Mouse (Mus musculus): ENCODE results near the gene Lrp8. TPM values are rescaled to one million over a fixed set of nuclear protein-coding genes. Genes with fewer than 3 reads are reported as not detected.
A peak's percentile ranks its signal among the peaks of the same experiment; 100 is the strongest.

Lrp8 gene
- polyA plus RNA-seq, 1 experiment from 2014 or later: 48.3 TPM

- Histone ChIP-seq H3K9me3 (no peaks in the 10 kb centered on the region), H3K9ac (0 out of 2 replicates have a peak overlapping the region, but pooled peaks have one; percentile 4), H3K4me3 (replicated peaks) (no peak overlapping the region), H3K27me3 (no peaks in the 10 kb centered on the region; the same call in 1 of the 2 replicates), H3K36me3 (replicated peaks) (no peaks in the 10 kb centered on the region), H3K27ac (no peak overlapping the region), H3K4me2 (no peak overlapping the region), H3K4me1 (peaks cover 47% of the 10 kb centered on the region)
- 93% methylated on average over 5 of the region's 5 CpGs for WGBS
- no peak for ATAC-seq (ENCODE audit: low FRiP score)
Measured at GRCm38 (mm10) chr4:107776990-107777673, 24.9 kb upstream of the Lrp8 start.

- ATAC-seq (ENCODE audit: low FRiP score): no peak
- no peak overlapping the region for H3K9ac ChIP-seq
- WGBS: 70% methylated on average over 10 of the region's 10 CpGs
- H3K27ac ChIP-seq: no peak overlapping the region
- H3K4me1 ChIP-seq: peaks cover 15% of the 10 kb centered on the region
- no peak overlapping the region for H3K4me2 ChIP-seq
- H3K4me3 ChIP-seq (replicated peaks): no peak overlapping the region
- H3K36me3 ChIP-seq (replicated peaks): no peaks in the 10 kb centered on the region
- no peaks in the 10 kb centered on the region for H3K9me3 ChIP-seq
- no peaks in the 10 kb centered on the region for H3K27me3 ChIP-seq
Measured at GRCm38 (mm10) chr4:107783541-107783940, 18.5 kb upstream of the Lrp8 start.

GRCm38 (mm10) chr4:107788841-107789240 is 13.2 kb upstream of the Lrp8 start:
- Histone ChIP-seq H3K27ac (no peak overlapping the region), H3K4me3 (replicated peaks) (no peak overlapping the region), H3K9ac (no peak overlapping the region), H3K9me3 (no peaks in the 10 kb centered on the region), H3K27me3 (no peaks in the 10 kb centered on the region), H3K4me2 (no peak overlapping the region), H3K4me1 (peaks cover 2% of the 10 kb centered on the region), H3K36me3 (replicated peaks) (no peaks in the 10 kb centered on the region)
- no peak for ATAC-seq (ENCODE audit: low FRiP score)
- 70% methylated on average over 6 of the region's 6 CpGs for WGBS

- Histone ChIP-seq H3K27me3 (0 out of 2 replicates have a peak, but pooled peaks cover 4% of the 10 kb centered on the region), H3K4me1 (peaks cover 42% of the 10 kb centered on the region), H3K4me3 (replicated peaks) (no peak overlapping the region), H3K4me2 (no peak overlapping the region), H3K27ac (peak overlapping the region; percentile 51; the same call in 1 of the 2 replicates), H3K9ac (no peak overlapping the region), H3K36me3 (replicated peaks) (0 out of 2 replicates have a peak, but pooled peaks cover 8% of the 10 kb centered on the region), H3K9me3 (no peaks in the 10 kb centered on the region)
- WGBS: 77% methylated on average over 6 of the region's 6 CpGs
- ATAC-seq (ENCODE audit: low FRiP score): no peak
Measured at GRCm38 (mm10) chr4:107800801-107801200, 1.3 kb upstream of the Lrp8 start.

- Histone ChIP-seq H3K9me3 (no peaks in the 10 kb centered on the region), H3K4me2 (peak overlapping the region; percentile 97), H3K4me3 (replicated peaks) (peak overlapping the region; percentile 82), H3K27ac (peak overlapping the region; percentile 97), H3K9ac (peak overlapping the region; percentile 95), H3K36me3 (replicated peaks) (peaks cover 15% of the 10 kb centered on the region), H3K4me1 (peaks cover 49% of the 10 kb centered on the region), H3K27me3 (0 out of 2 replicates have a peak, but pooled peaks cover 4% of the 10 kb centered on the region)
- peak; percentile 82 for ATAC-seq (ENCODE audit: low FRiP score)
- under 1% methylated on average over 40 of the region's 41 CpGs for WGBS
Measured at GRCm38 (mm10) chr4:107801366-107802184, 486 bp upstream of the Lrp8 start.

GRCm38 (mm10) chr4:107802450-107803331 is 630 bp downstream of the Lrp8 start:
- Histone ChIP-seq H3K4me3 (replicated peaks) (peak overlapping the region; percentile 82), H3K9ac (peak overlapping the region; percentile 95), H3K4me2 (peak overlapping the region; percentile 97), H3K4me1 (peaks cover 59% of the 10 kb centered on the region), H3K27ac (peak overlapping the region; percentile 97), H3K36me3 (replicated peaks) (peaks cover 23% of the 10 kb centered on the region), H3K27me3 (0 out of 2 replicates have a peak, but pooled peaks cover 4% of the 10 kb centered on the region), H3K9me3 (no peaks in the 10 kb centered on the region)
- ATAC-seq (ENCODE audit: low FRiP score): peak; percentile 34
- WGBS: under 1% methylated on average over 65 of the region's 65 CpGs

GRCm38 (mm10) chr4:107803351-107804106 is 1.5 kb downstream of the Lrp8 start:
- H3K9ac ChIP-seq: peak overlapping the region; percentile 95
- peak overlapping the region; percentile 82 for H3K4me3 ChIP-seq (replicated peaks)
- H3K9me3 ChIP-seq: no peaks in the 10 kb centered on the region
- peaks cover 27% of the 10 kb centered on the region for H3K36me3 ChIP-seq (replicated peaks)
- 0 out of 2 replicates have a peak, but pooled peaks cover 4% of the 10 kb centered on the region for H3K27me3 ChIP-seq
- H3K4me2 ChIP-seq: peak overlapping the region; percentile 97
- peak overlapping the region; percentile 97 for H3K27ac ChIP-seq
- 1% methylated on average over 45 of the region's 46 CpGs for WGBS
- peak; percentile 75 for ATAC-seq (ENCODE audit: low FRiP score)
- peaks cover 67% of the 10 kb centered on the region for H3K4me1 ChIP-seq

GRCm38 (mm10) chr4:107805491-107805890 is 3.4 kb downstream of the Lrp8 start:
- no peak for ATAC-seq (ENCODE audit: low FRiP score)
- 68% methylated on average over 3 of the region's 3 CpGs for WGBS
- Histone ChIP-seq H3K36me3 (replicated peaks) (peaks cover 41% of the 10 kb centered on the region), H3K9ac (no peak overlapping the region), H3K4me2 (no peak overlapping the region), H3K9me3 (no peaks in the 10 kb centered on the region), H3K27ac (no peak overlapping the region), H3K4me1 (peaks cover 69% of the 10 kb centered on the region), H3K27me3 (no peaks in the 10 kb centered on the region), H3K4me3 (replicated peaks) (no peak overlapping the region; the same call in 1 of the 2 replicates)

GRCm38 (mm10) chr4:107807796-107808195 is 5.7 kb downstream of the Lrp8 start:
- WGBS: 70% methylated on average over 4 of the region's 4 CpGs
- no peak overlapping the region for H3K9ac ChIP-seq
- no peak for ATAC-seq (ENCODE audit: low FRiP score)
- H3K27me3 ChIP-seq: no peaks in the 10 kb centered on the region
- no peaks in the 10 kb centered on the region for H3K9me3 ChIP-seq
- H3K4me2 ChIP-seq: no peak overlapping the region
- H3K4me1 ChIP-seq: peaks cover 70% of the 10 kb centered on the region
- H3K27ac ChIP-seq: no peak overlapping the region
- H3K4me3 ChIP-seq (replicated peaks): no peak overlapping the region
- H3K36me3 ChIP-seq (replicated peaks): peaks cover 44% of the 10 kb centered on the region

- H3K4me2 ChIP-seq: no peak overlapping the region
- H3K27me3 ChIP-seq: no peaks in the 10 kb centered on the region
- H3K36me3 ChIP-seq (replicated peaks): peaks cover 48% of the 10 kb centered on the region
- no peak overlapping the region for H3K27ac ChIP-seq
- H3K4me1 ChIP-seq: peaks cover 63% of the 10 kb centered on the region
- no peak overlapping the region for H3K4me3 ChIP-seq (replicated peaks)
- H3K9me3 ChIP-seq: no peaks in the 10 kb centered on the region
- no peak overlapping the region; the same call in 1 of the 2 replicates for H3K9ac ChIP-seq
- no peak for ATAC-seq (ENCODE audit: low FRiP score)
Measured at GRCm38 (mm10) chr4:107808655-107809054, 6.6 kb downstream of the Lrp8 start.

GRCm38 (mm10) chr4:107811006-107811405 is 8.9 kb downstream of the Lrp8 start:
- Histone ChIP-seq H3K27me3 (no peaks in the 10 kb centered on the region), H3K9me3 (no peaks in the 10 kb centered on the region), H3K4me1 (peaks cover 57% of the 10 kb centered on the region), H3K27ac (no peak overlapping the region), H3K36me3 (replicated peaks) (peaks cover 56% of the 10 kb centered on the region), H3K4me3 (replicated peaks) (no peak overlapping the region), H3K4me2 (no peak overlapping the region), H3K9ac (no peak overlapping the region)
- WGBS: 78% methylated on average over 3 of the region's 3 CpGs
- ATAC-seq (ENCODE audit: low FRiP score): no peak

All from forebrain, embryonic 12.5 days (tissue).